Mouse (Mus musculus) gastrocnemius, adult 18-20 months (tissue): ENCODE data around the gene Colec11. TPM values are rescaled to one million over a fixed set of nuclear protein-coding genes. Genes with fewer than 3 reads are reported as not detected.

Experiments used
- DNase-seq: peaks from one replicate; pipeline ENCODE4 v3.0.0; 2021; ENCODE audit warnings: low spot score
- total RNA-seq, 2 experiments: library from RNA; stranded (reverse); gene quantifications; 2 replicates each; pipeline ENCODE4 v1.2.3; 2021

The Colec11 gene
- total RNA-seq, 2 experiments from 2014 or later, result 0.40 to 0.41 TPM

GRCm38 (mm10) chr12:28603494-28603893, 19.7 kb downstream of the Colec11 start:
- no peak for DNase-seq

- DNase-seq, result no peak
Measured at GRCm38 (mm10) chr12:28602259-28602658, 20.9 kb downstream of the Colec11 start.

- no peak for DNase-seq
Measured at GRCm38 (mm10) chr12:28598526-28598991, 24.6 kb downstream of the Colec11 start.

GRCm38 (mm10) chr12:28598110-28598509, 25.1 kb downstream of the Colec11 start:
- no peak for DNase-seq

- no peak for DNase-seq
Measured at GRCm38 (mm10) chr12:28597699-28598098, 25.5 kb downstream of the Colec11 start.

- DNase-seq, result no peak
Measured at GRCm38 (mm10) chr12:28596851-28597250, 26.3 kb downstream of the Colec11 start.

- DNase-seq, result no peak
Measured at GRCm38 (mm10) chr12:28590428-28590827, 32.7 kb downstream of the Colec11 start.

GRCm38 (mm10) chr12:28589090-28589868, 33.9 kb downstream of the Colec11 start:
- peak; percentile 72 for DNase-seq

- DNase-seq, result no peak
Measured at GRCm38 (mm10) chr12:28587949-28588348, 35.2 kb downstream of the Colec11 start.

GRCm38 (mm10) chr12:28584036-28584435, 39.1 kb downstream of the Colec11 start:
- no peak for DNase-seq

- DNase-seq, result no peak
Measured at GRCm38 (mm10) chr12:28582423-28582822, 40.8 kb downstream of the Colec11 start, which contains the start of gene Allc. Allc (minus strand) TSS chr12:28582523.

GRCm38 (mm10) chr12:28579132-28579531, 44.0 kb downstream of the Colec11 start:
- no peak for DNase-seq

- no peak for DNase-seq
Measured at GRCm38 (mm10) chr12:28578147-28578546, 45.0 kb downstream of the Colec11 start.

- DNase-seq, result no peak
Measured at GRCm38 (mm10) chr12:28575366-28576070, 47.7 kb downstream of the Colec11 start.

- no peak for DNase-seq
Measured at GRCm38 (mm10) chr12:28572241-28572640, 50.9 kb downstream of the Colec11 start.

GRCm38 (mm10) chr12:28552299-28552698, 70.9 kb downstream of the Colec11 start, which contains the start of gene Dcdc2c:
Dcdc2c (minus strand) TSS chr12:28552399.
- DNase-seq, result no peak

- no peak for DNase-seq
Measured at GRCm38 (mm10) chr12:28551775-28552174, 71.4 kb downstream of the Colec11 start.

- DNase-seq, result no peak
Measured at GRCm38 (mm10) chr12:28548887-28549286, 74.3 kb downstream of the Colec11 start.
